ENCODE assay signal across 9 mouse cellular contexts in genomic region chrX:94674977-94675376, GRCm38 (mm10). TPM values are rescaled to one million over a fixed set of nuclear protein-coding genes. Genes with fewer than 3 reads are reported as not detected.
A peak's percentile ranks its signal among the peaks of the same experiment; 100 is the strongest.
DNase-seq lines count a peak whose midpoint lies in the region; ATAC-seq and TF ChIP-seq lines count a peak whose summit lies in the region.
"Had no signal": no experiment of that assay in that cellular context is flagged by ENCODE, and none has a peak within 500 bp of the region (broad histone marks: within the 10 kb centered on the region; RNA-seq: fewer than 3 reads in every experiment).

No protein-coding gene starts in this region.

- H3K4me3 ChIP-seq in midbrain, embryonic 10.5 days, result no peak overlapping the region
- no peak overlapping the region for H3K4me3 ChIP-seq in midbrain, embryonic 13.5 days (replicated peaks)
- no peak overlapping the region for H3K4me3 ChIP-seq in cerebellum, adult 2 months (replicated peaks; ENCODE audit: insufficient read depth, low read depth, low read length)

- H3K36me3 ChIP-seq in midbrain, embryonic 10.5 days, result no peaks in the 10 kb centered on the region
- H3K36me3 ChIP-seq in midbrain, embryonic 13.5 days, result no peaks in the 10 kb centered on the region

- no peak overlapping the region for H3K27ac ChIP-seq in midbrain, embryonic 10.5 days (replicated peaks)
- H3K27ac ChIP-seq in midbrain, embryonic 13.5 days, result no peak overlapping the region
- H3K27ac ChIP-seq in cerebellum, adult 2 months (ENCODE audit: insufficient read depth, low read length), result no peak overlapping the region
- H3K27ac ChIP-seq: macrophage had no signal

- H3K4me1 ChIP-seq in midbrain, embryonic 10.5 days, result no peaks in the 10 kb centered on the region
- no peaks in the 10 kb centered on the region for H3K4me1 ChIP-seq in midbrain, embryonic 13.5 days (replicated peaks)
- no peaks in the 10 kb centered on the region for H3K4me1 ChIP-seq in cerebellum, adult 2 months (ENCODE audit: control insufficient read depth, insufficient read depth, low read length)

- TF ChIP-seq CTCF in cerebellum, adult 2 months (IDR thresholded peaks at IDR 0.05; ENCODE audit: borderline replicate concordance, insufficient read depth, low read depth, low read length), result peak; percentile 33; the same call in 1 of the 2 replicates

- WGBS in midbrain, embryonic 10.5 days, result 54% methylated on average over 4 of the region's 4 CpGs
- 49% methylated on average over 4 of the region's 4 CpGs for WGBS in midbrain, embryonic 13.5 days
- WGBS in cerebellum, adult 2 months, result 36% methylated on average over 4 of the region's 4 CpGs

- peak; percentile 1 for DNase-seq in cerebellum, adult 11 months
- peak; percentile 19 for DNase-seq in midbrain, embryonic 10.5 days (ENCODE audit: low spot score)
- peak; percentile 15 for DNase-seq in cerebellum, adult 2 months
- peak; percentile 40 for DNase-seq in kidney, postnatal 14 days
- peak; percentile 44 for DNase-seq in lung, postnatal 10 days
- peak; percentile 46 for DNase-seq in thymus, postnatal 25 days

- no peak overlapping the region for H3K9ac ChIP-seq in midbrain, embryonic 13.5 days (replicated peaks)

- H3K9me3 ChIP-seq in midbrain, embryonic 10.5 days (replicated peaks), result no peaks in the 10 kb centered on the region
- no peaks in the 10 kb centered on the region for H3K9me3 ChIP-seq in midbrain, embryonic 13.5 days

- no peak overlapping the region for H3K4me2 ChIP-seq in midbrain, embryonic 13.5 days (replicated peaks)

- no peak for TF ChIP-seq POLR2A in cerebellum, adult 2 months (IDR thresholded peaks at IDR 0.05; ENCODE audit: borderline replicate concordance, insufficient read depth, low read length)

- no peak for ATAC-seq in cerebellum, adult (ENCODE audit: insufficient number of reproducible peaks, low FRiP score, low TSS enrichment)
- ATAC-seq in midbrain, embryonic 13.5 days, result no peak

- H3K27me3 ChIP-seq in midbrain, embryonic 10.5 days (ENCODE audit: low read depth, poor library complexity, severe bottlenecking), result 0 out of 2 replicates have a peak, but pooled peaks cover 12% of the 10 kb centered on the region
- H3K27me3 ChIP-seq in midbrain, embryonic 13.5 days, result no peaks in the 10 kb centered on the region
- no peaks in the 10 kb centered on the region for H3K27me3 ChIP-seq in cerebellum, adult 2 months (ENCODE audit: control insufficient read depth, insufficient read depth, low read length)

RNA-seq across cellular contexts. Expression of gene Gspt2, which starts 39.1 kb away (rescaled TPM):
- polyA plus RNA-seq in midbrain, embryonic 10.5 days (2016; fragmentation: Nextera tagmentation; extraction: Ambion mirVana), result 11.0 and 12.0 TPM in 2 replicates
- polyA plus RNA-seq in midbrain, embryonic 13.5 days (2015; fragmentation: Nextera tagmentation; extraction: Ambion mirVana), result 17.7 and 20.5 TPM in 2 replicates
- 27.1 and 27.3 TPM in 2 replicates for polyA plus RNA-seq in cerebellum, adult 2 months (2012; rRNA removed)

RNA-seq across cellular contexts. Expression of gene Zxdb, which starts 49.4 kb away (rescaled TPM):
- 0.83 and 1.2 TPM in 2 replicates for polyA plus RNA-seq in midbrain, embryonic 10.5 days (2016; fragmentation: Nextera tagmentation; extraction: Ambion mirVana)
- 1.4 and 1.5 TPM in 2 replicates for polyA plus RNA-seq in midbrain, embryonic 13.5 days (2015; fragmentation: Nextera tagmentation; extraction: Ambion mirVana)
- polyA plus RNA-seq in cerebellum, adult 2 months (2012; rRNA removed), result 8.0 and 8.2 TPM in 2 replicates
